In genomic region chr5:142578192-142578591, GRCm38 (mm10) we compare ENCODE assay signal across 21 mouse cellular contexts. TPM values are rescaled to one million over a fixed set of nuclear protein-coding genes. Genes with fewer than 3 reads are reported as not detected.
DNase-seq lines count a peak whose midpoint lies in the region; TF ChIP-seq lines count a peak whose summit lies in the region.
"Had no signal": no experiment of that assay in that cellular context is flagged by ENCODE, and none has a peak within 500 bp of the region (broad histone marks: within the 10 kb centered on the region; RNA-seq: fewer than 3 reads in every experiment).

No protein-coding gene starts in this region.

- H3K27ac ChIP-seq in layer of hippocampus, adult 2 months = no peak overlapping the region
- H3K27ac ChIP-seq: embryonic facial prominence, embryonic 12.5 days; heart, embryonic 15.5 days; kidney, postnatal 0 days; limb, embryonic 12.5 days; macrophage; midbrain, embryonic 13.5 days had no signal

- H3K27me3 ChIP-seq in E14TG2a.4 (ENCODE audit: insufficient read depth, low read length) = peaks cover 3% of the 10 kb centered on the region
- H3K27me3 ChIP-seq: heart, embryonic 15.5 days had no signal

- H3K9me3 ChIP-seq in E14TG2a.4 (ENCODE audit: low read length) = no peaks in the 10 kb centered on the region
- H3K9me3 ChIP-seq: heart, embryonic 15.5 days; midbrain, embryonic 13.5 days had no signal

- H3K4me3 ChIP-seq in layer of hippocampus, adult 2 months = no peak overlapping the region
- H3K4me3 ChIP-seq in E14TG2a.4 (replicated peaks; ENCODE audit: low read length) = no peak overlapping the region
- H3K4me3 ChIP-seq: embryonic facial prominence, embryonic 12.5 days; heart, embryonic 15.5 days; limb, embryonic 12.5 days; midbrain, embryonic 13.5 days; myocyte had no signal

- H3K36me3 ChIP-seq in E14TG2a.4 (ENCODE audit: insufficient read depth, low read length) = no peaks in the 10 kb centered on the region
- H3K36me3 ChIP-seq: embryonic facial prominence, embryonic 12.5 days; heart, embryonic 15.5 days; limb, embryonic 12.5 days had no signal

- peak; percentile 60 for TF ChIP-seq CTCF in layer of hippocampus, adult 2 months (conservative IDR thresholded peaks at IDR 0.05)
- peak; percentile 31 for TF ChIP-seq CTCF in E14TG2a.4 (conservative IDR thresholded peaks at IDR 0.05; ENCODE audit: low read length)
- peak; percentile 15; the same call in 1 of the 2 replicates for TF ChIP-seq CTCF in brain, embryonic 14.5 days (IDR thresholded peaks at IDR 0.05; ENCODE audit: borderline replicate concordance, extremely low read depth, insufficient read depth, insufficient read length)

- peaks cover 6% of the 10 kb centered on the region; the same call in 1 of the 2 replicates for H3K4me1 ChIP-seq in E14TG2a.4 (replicated peaks; ENCODE audit: low read depth, low read length)
- H3K4me1 ChIP-seq: embryonic facial prominence, embryonic 12.5 days; heart, embryonic 15.5 days; limb, embryonic 12.5 days had no signal

- no peak for DNase-seq in layer of hippocampus, adult 2 months (ENCODE audit: low spot score in 2 of 2)
- DNase-seq in layer of hippocampus, postnatal 36 days = no peak
- DNase-seq in A20 (ENCODE audit: low read depth, low spot score) = peak; percentile 10
- no peak for DNase-seq in brain, embryonic 14.5 days (ENCODE audit: low read depth)
- no peak for DNase-seq in frontal cortex, postnatal 14 days (ENCODE audit: low spot score in 2 of 2)
- DNase-seq in neural tube, embryonic 10.5 days (ENCODE audit: extremely low spot score, low spot score) = no peak
- DNase-seq: cerebellum, adult 11-12 months; heart, adult 18-20 months; lung, adult 2 months had no signal

- no peak for TF ChIP-seq POLR2A in brain, embryonic 14.5 days (IDR thresholded peaks at IDR 0.05; ENCODE audit: borderline replicate concordance, extremely low read depth, insufficient read depth, insufficient read length, poor library complexity, severe bottlenecking)

RNA-seq across cellular contexts. Expression of gene Radil, which starts 27.3 kb away (rescaled TPM):
- total RNA-seq in layer of hippocampus, adult 2 months (2021) = 10 to 100 TPM; 13.4 to 15.7 TPM
- 10 to 100 TPM; 13.5 to 14.7 TPM for total RNA-seq in layer of hippocampus, postnatal 36 days (2021)
- 18.6 and 23.2 TPM in 2 replicates for polyA plus RNA-seq in brain, embryonic 14.5 days (2012; rRNA removed)
- total RNA-seq: CH12.LX; hematopoietic stem cell, adult 5-6 weeks; neutrophil, adult 5-6 weeks had no signal
- polyA plus RNA-seq: macrophage had no signal

RNA-seq across cellular contexts. Expression of gene Mmd2, which starts 30.4 kb away (rescaled TPM):
- total RNA-seq in layer of hippocampus, adult 2 months (2021) = 100 to 1,000 TPM; 155 to 167 TPM
- total RNA-seq in layer of hippocampus, postnatal 36 days (2021) = 100 to 1,000 TPM; 159 to 178 TPM
- polyA plus RNA-seq in brain, embryonic 14.5 days (2012; rRNA removed) = 25.5 and 29.0 TPM in 2 replicates
- total RNA-seq: CH12.LX; hematopoietic stem cell, adult 5-6 weeks; neutrophil, adult 5-6 weeks had no signal
- polyA plus RNA-seq: macrophage, myocyte had no signal

RNA-seq across cellular contexts. Expression of gene Papolb, which starts 48.3 kb away (rescaled TPM):
- under 1 TPM; 0.66 to 0.84 TPM for total RNA-seq in layer of hippocampus, adult 2 months (2021)
- under 1 TPM; 0.72 to 0.76 TPM for total RNA-seq in layer of hippocampus, postnatal 36 days (2021)
- 0.34 and 0.49 TPM in 2 replicates for polyA plus RNA-seq in brain, embryonic 14.5 days (2012; rRNA removed)
- total RNA-seq: CH12.LX; hematopoietic stem cell, adult 5-6 weeks; neutrophil, adult 5-6 weeks had no signal
- polyA plus RNA-seq: macrophage; thymus, postnatal 0 days had no signal

RNA-seq across cellular contexts. Expression of gene Wipi2, which starts 49.3 kb away (rescaled TPM):
- total RNA-seq in layer of hippocampus, adult 2 months (2021) = 100 to 1,000 TPM in 1 of 2 experiments, 10 to 100 TPM in 1; 99.8 to 102 TPM
- total RNA-seq in layer of hippocampus, postnatal 36 days (2021) = 100 to 1,000 TPM; 102 to 103 TPM
- 51.5 and 51.7 TPM in 2 replicates for polyA plus RNA-seq in brain, embryonic 14.5 days (2012; rRNA removed)
